30 mouse cellular contexts compared by ENCODE assay signal in the genomic region with DNA sequence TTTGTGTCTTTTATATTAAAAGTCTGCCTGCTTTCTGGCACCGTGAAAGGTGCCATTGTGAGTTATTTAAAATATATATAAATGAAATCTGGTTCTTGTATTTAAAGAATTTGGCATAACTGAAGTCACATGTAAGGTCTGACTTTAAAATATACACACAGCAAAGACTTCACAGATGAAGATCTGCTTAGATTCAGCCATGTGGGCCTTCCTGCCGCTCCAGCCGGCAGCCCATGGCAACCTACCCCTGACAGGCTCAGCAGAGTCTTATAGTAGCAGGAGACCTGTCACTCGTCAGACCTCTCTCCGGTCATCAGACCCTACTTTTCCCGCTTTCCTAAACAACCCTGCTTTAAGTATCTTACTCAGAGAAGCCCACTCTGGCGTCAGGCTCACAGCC.
"Had no signal": no experiment of that assay in that cellular context is flagged by ENCODE, and none has a peak within 500 bp of the region (broad histone marks: within the 10 kb centered on the region; RNA-seq: fewer than 3 reads in every experiment).

No protein-coding gene starts in this region.

- H3K4me2 ChIP-seq: limb, embryonic 12.5 days; limb, embryonic 13.5 days; limb, embryonic 15.5 days; liver, embryonic 11.5 days; liver, embryonic 12.5 days; liver, embryonic 13.5 days; liver, embryonic 15.5 days; lung, embryonic 14.5 days; lung, embryonic 15.5 days; midbrain, embryonic 11.5 days; midbrain, embryonic 12.5 days; midbrain, embryonic 13.5 days; midbrain, embryonic 15.5 days had no signal

- H3K9ac ChIP-seq: limb, embryonic 12.5 days; limb, embryonic 13.5 days; limb, embryonic 15.5 days; liver, embryonic 12.5 days; liver, embryonic 13.5 days; liver, embryonic 14.5 days; liver, embryonic 15.5 days; liver, postnatal 0 days; lung, embryonic 14.5 days; lung, embryonic 15.5 days; midbrain, embryonic 12.5 days; midbrain, embryonic 13.5 days; midbrain, embryonic 15.5 days had no signal

- H3K9me3 ChIP-seq: limb, embryonic 10.5 days; limb, embryonic 13.5 days; limb, embryonic 15.5 days; liver, embryonic 12.5 days; liver, embryonic 13.5 days; liver, embryonic 15.5 days; lung, embryonic 15.5 days; midbrain, embryonic 10.5 days; midbrain, embryonic 12.5 days; midbrain, embryonic 13.5 days; midbrain, embryonic 15.5 days had no signal

- H3K4me3 ChIP-seq: limb, embryonic 10.5 days; limb, embryonic 12.5 days; limb, embryonic 13.5 days; limb, embryonic 15.5 days; liver, embryonic 12.5 days; liver, embryonic 13.5 days; liver, embryonic 15.5 days; lung, embryonic 15.5 days; megakaryocyte, embryonic 14.5 days; midbrain, embryonic 10.5 days; midbrain, embryonic 12.5 days; midbrain, embryonic 13.5 days; midbrain, embryonic 15.5 days; myocyte had no signal

- ATAC-seq: liver, embryonic 12.5 days; liver, postnatal 0 days; lung, postnatal 0 days; midbrain, embryonic 13.5 days; midbrain, embryonic 15.5 days had no signal

- H3K4me1 ChIP-seq: limb, embryonic 10.5 days; limb, embryonic 12.5 days; limb, embryonic 15.5 days; liver, embryonic 12.5 days; liver, embryonic 13.5 days; liver, embryonic 15.5 days; lung, embryonic 15.5 days; megakaryocyte, embryonic 14.5 days; midbrain, embryonic 10.5 days; midbrain, embryonic 12.5 days; midbrain, embryonic 13.5 days; midbrain, embryonic 15.5 days had no signal

- H3K36me3 ChIP-seq: limb, embryonic 10.5 days; limb, embryonic 12.5 days; limb, embryonic 13.5 days; limb, embryonic 15.5 days; liver, embryonic 12.5 days; liver, embryonic 13.5 days; liver, embryonic 15.5 days; lung, embryonic 15.5 days; midbrain, embryonic 10.5 days; midbrain, embryonic 12.5 days; midbrain, embryonic 13.5 days; midbrain, embryonic 15.5 days had no signal

- H3K27me3 ChIP-seq: limb, embryonic 12.5 days; limb, embryonic 13.5 days; limb, embryonic 15.5 days; liver, embryonic 12.5 days; liver, embryonic 13.5 days; liver, embryonic 15.5 days; lung, embryonic 15.5 days; megakaryocyte, embryonic 14.5 days; midbrain, embryonic 12.5 days; midbrain, embryonic 13.5 days; midbrain, embryonic 15.5 days had no signal

- H3K27ac ChIP-seq: limb, embryonic 10.5 days; limb, embryonic 12.5 days; limb, embryonic 13.5 days; limb, embryonic 15.5 days; liver, embryonic 12.5 days; liver, embryonic 13.5 days; liver, embryonic 14.5 days; liver, embryonic 15.5 days; lung, embryonic 15.5 days; macrophage; midbrain, embryonic 10.5 days; midbrain, embryonic 12.5 days; midbrain, embryonic 13.5 days; midbrain, embryonic 15.5 days had no signal

- DNase-seq: left cerebral cortex, postnatal 4 days; liver; liver, embryonic 13.5 days; liver, postnatal 0 days; lung, adult 18-20 months; lung, adult 2 months; lung, embryonic 14.5 days; lung, postnatal 10 days; lung, postnatal 14 days; lung, postnatal 36 days; lung, postnatal 4 days; midbrain, embryonic 14.5 days had no signal
